In the genomic region with DNA sequence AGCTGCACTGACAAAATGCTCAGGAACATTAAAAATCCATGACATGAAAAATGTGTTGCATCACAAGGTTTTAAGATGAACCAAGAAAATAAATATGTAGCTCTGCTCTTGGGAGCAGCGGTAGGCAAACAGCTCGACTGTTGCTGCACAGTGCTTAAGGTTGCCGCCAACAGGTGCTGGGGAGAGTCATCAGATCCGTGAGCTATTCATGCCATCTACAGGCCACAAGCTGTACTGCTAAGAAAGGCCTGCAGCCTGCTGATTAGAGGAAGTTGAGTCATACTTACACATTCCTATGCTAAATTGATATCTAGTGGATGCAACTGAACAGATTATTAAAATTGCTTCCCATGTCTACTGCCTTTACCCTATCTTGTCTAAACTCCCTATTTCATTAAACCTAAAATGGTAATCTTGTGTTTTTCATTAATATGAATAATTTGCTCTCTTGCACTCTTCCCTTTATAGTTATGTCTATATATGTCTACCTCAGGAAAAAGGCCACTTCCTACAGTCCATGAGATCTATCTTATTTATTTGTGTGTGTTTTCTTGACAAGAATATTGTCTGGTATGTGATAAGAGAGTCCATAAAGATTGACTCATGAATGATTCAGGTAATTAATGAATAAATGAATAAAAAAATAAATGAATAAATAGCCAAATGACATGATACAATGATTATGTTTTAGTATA, we compare ENCODE assay signal across 8 mouse cellular contexts.
DNase-seq lines count a peak whose midpoint lies in the region; ATAC-seq lines count a peak whose summit lies in the region.

No protein-coding gene starts in this region.

- H3K27me3 ChIP-seq in embryonic facial prominence, embryonic 10.5 days (replicated peaks; ENCODE audit: low read depth, poor library complexity, severe bottlenecking): no peaks in the 10 kb centered on the region

- H3K9me3 ChIP-seq in embryonic facial prominence, embryonic 10.5 days: no peaks in the 10 kb centered on the region

- no peak overlapping the region for H3K27ac ChIP-seq in embryonic facial prominence, embryonic 10.5 days (replicated peaks)

- H3K36me3 ChIP-seq in embryonic facial prominence, embryonic 10.5 days (replicated peaks): no peaks in the 10 kb centered on the region

- peak; percentile 70 for DNase-seq in ES-CJ7 (ENCODE audit: low read depth, low spot score)
- DNase-seq in adrenal gland, postnatal 10 days: peak; percentile 63
- peak; percentile 62 for DNase-seq in embryonic facial prominence, embryonic 10.5 days (ENCODE audit: low spot score)
- DNase-seq in heart, postnatal 4 days: peak; percentile 64
- DNase-seq in layer of hippocampus, adult 11-12 months (ENCODE audit: low spot score): peak; percentile 76
- DNase-seq in lung, adult 18-20 months: peak; percentile 9 to 42
- peak; percentile 81 for DNase-seq in retina, embryonic 14.5 days (ENCODE audit: low spot score)

- H3K4me3 ChIP-seq in embryonic facial prominence, embryonic 10.5 days: no peak overlapping the region

- WGBS in embryonic facial prominence, embryonic 10.5 days: 7% methylated on average over 4 of the region's 4 CpGs

- ATAC-seq in inflammation-experienced regulatory T-cells, adult 6 months: no peak

- no peaks in the 10 kb centered on the region for H3K4me1 ChIP-seq in embryonic facial prominence, embryonic 10.5 days

Comparison
In these comparisons a context has a peak if more than half of its experiments do, and no peak if none do; other contexts are left out.
1. DNase-seq: peak in every context shown above with its lines; median percentile 81 in retina, embryonic 14.5 days; 76 in layer of hippocampus, adult 11-12 months; 70 in ES-CJ7; 64 in heart, postnatal 4 days; 63 in adrenal gland, postnatal 10 days; 62 in embryonic facial prominence, embryonic 10.5 days; 26 in lung, adult 18-20 months.